13 mouse cellular contexts compared by ENCODE assay signal in genomic region chr11:95760521-95760920, GRCm38 (mm10).
"Had no signal": no experiment of that assay in that cellular context is flagged by ENCODE, and none has a peak within 500 bp of the region (broad histone marks: within the 10 kb centered on the region; RNA-seq: fewer than 3 reads in every experiment).

No protein-coding gene starts in this region.

- DNase-seq: lung, adult 18-20 months; lung, embryonic 14.5 days; lung, postnatal 10 days; lung, postnatal 4 days; midbrain, embryonic 14.5 days; retina, postnatal 1 day; right cerebral cortex, adult 18-20 months; right cerebral cortex, postnatal 25 days; right cerebral cortex, postnatal 4 days; spleen, adult 18-20 months; thymus, adult 18-20 months; thymus, postnatal 14 days; thymus, postnatal 36 days had no signal
